Mouse (Mus musculus) liver, embryonic 14.5 days (tissue): ENCODE measurements around the gene Slc12a1.

Experiments
- CTCF ChIP-seq: IDR thresholded peaks from 2 replicates; pipeline ENCODE4 v1.5.1; 2016; ENCODE audit warnings: antibody characterized with exemption, low read depth, control low read depth
- EP300 ChIP-seq: IDR thresholded peaks from 2 replicates; pipeline ENCODE4 v1.6.1; 2016; ENCODE audit warnings: antibody characterized with exemption, low read depth

DNA sequence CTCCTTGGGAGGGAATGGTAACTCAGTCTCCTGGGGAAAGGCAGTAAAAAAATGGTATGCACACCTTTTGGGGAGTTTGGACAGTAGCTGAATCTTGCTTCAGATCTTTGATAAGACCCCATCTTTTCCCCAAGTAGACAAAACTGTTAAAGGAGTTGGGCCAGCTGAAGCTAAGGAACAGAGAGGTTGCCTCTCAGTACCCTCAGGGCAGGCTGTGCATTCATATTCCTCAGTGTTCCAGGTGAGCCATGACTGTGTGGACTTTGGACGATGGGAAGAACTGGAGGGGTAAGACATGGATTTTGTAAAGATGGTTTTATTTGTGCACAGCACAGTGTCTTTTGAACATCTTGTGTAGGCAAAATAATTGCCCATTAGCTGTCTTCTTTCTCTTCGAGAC, 108.0 kb downstream of the Slc12a1 start:
- TF ChIP-seq EP300 (no peak), CTCF (no peak)
